Mouse (Mus musculus) right cerebral cortex, postnatal 36 days (tissue): ENCODE data around the gene Pik3cb.

Experiments used
- DNase-seq, 2 experiments: peaks; one replicate each; pipeline ENCODE4 v3.0.0; 2022; ENCODE audit warnings: low spot score in 2 of 2, mixed read lengths in 1 of 2

The Pik3cb gene

GRCm38 (mm10) chr9:99146855-99147735 lies 6.7 kb upstream of the Pik3cb start:
- no peak for DNase-seq

GRCm38 (mm10) chr9:99145756-99146155 lies 5.3 kb upstream of the Pik3cb start:
- peak; percentile 11 to 34 for DNase-seq

- DNase-seq, result no peak
Measured at GRCm38 (mm10) chr9:99144416-99144989, 4.1 kb upstream of the Pik3cb start.

- no peak for DNase-seq
Measured at GRCm38 (mm10) chr9:99141618-99142017, 1.2 kb upstream of the Pik3cb start.

GRCm38 (mm10) chr9:99141171-99141570 lies 750 bp upstream of the Pik3cb start:
- DNase-seq, result no peak

- peak; percentile 6 to 18 for DNase-seq
Measured at GRCm38 (mm10) chr9:99139194-99140023, 1.0 kb downstream of the Pik3cb start.

GRCm38 (mm10) chr9:99137301-99137700 lies 3.1 kb downstream of the Pik3cb start:
- no peak for DNase-seq

- no peak for DNase-seq
Measured at GRCm38 (mm10) chr9:99131951-99132470, 8.4 kb downstream of the Pik3cb start.

GRCm38 (mm10) chr9:99131119-99131518 lies 9.3 kb downstream of the Pik3cb start:
- no peak for DNase-seq

GRCm38 (mm10) chr9:99127578-99127977 lies 12.8 kb downstream of the Pik3cb start:
- no peak for DNase-seq

- no peak for DNase-seq
Measured at GRCm38 (mm10) chr9:99122749-99123148, 17.7 kb downstream of the Pik3cb start.

GRCm38 (mm10) chr9:99112409-99112808 lies 28.0 kb downstream of the Pik3cb start:
- DNase-seq, result peak in 1 of 2 experiments; percentile 6

GRCm38 (mm10) chr9:99111085-99111484 lies 29.3 kb downstream of the Pik3cb start:
- DNase-seq, result no peak

GRCm38 (mm10) chr9:99110213-99110612 lies 30.2 kb downstream of the Pik3cb start:
- DNase-seq, result no peak

- DNase-seq, result no peak
Measured at GRCm38 (mm10) chr9:99109585-99109984, 30.8 kb downstream of the Pik3cb start.

GRCm38 (mm10) chr9:99104449-99104848 lies 36.0 kb downstream of the Pik3cb start:
- DNase-seq, result no peak

- DNase-seq, result no peak
Measured at GRCm38 (mm10) chr9:99103865-99104264, 36.6 kb downstream of the Pik3cb start.

- no peak for DNase-seq
Measured at GRCm38 (mm10) chr9:99098482-99099129, 41.8 kb downstream of the Pik3cb start.

- DNase-seq, result no peak
Measured at GRCm38 (mm10) chr9:99097668-99098067, 42.8 kb downstream of the Pik3cb start.

- DNase-seq, result no peak
Measured at GRCm38 (mm10) chr9:99095192-99095591, 45.2 kb downstream of the Pik3cb start.

GRCm38 (mm10) chr9:99090546-99090945 lies 49.9 kb downstream of the Pik3cb start:
- DNase-seq, result no peak
